Mouse (Mus musculus) cerebellum, adult 2 months (tissue): Measurements from ENCODE around the gene Omd.

ENCODE experiments used
- CTCF ChIP-seq: fragments of 200-500 bp; IDR thresholded peaks from 2 replicates; pipeline ENCODE4 v1.5.1; 2011; ENCODE audit warnings: low read depth, mild to moderate bottlenecking, control low read depth, low read length, moderate library complexity, borderline replicate concordance; ENCODE audit not compliant: insufficient read depth
- POLR2A ChIP-seq: fragments of 200-500 bp; IDR thresholded peaks from 2 replicates; pipeline ENCODE4 v1.6.1; 2011; ENCODE audit warnings: low read length, control low read depth, borderline replicate concordance; ENCODE audit not compliant: insufficient read depth

DNA sequence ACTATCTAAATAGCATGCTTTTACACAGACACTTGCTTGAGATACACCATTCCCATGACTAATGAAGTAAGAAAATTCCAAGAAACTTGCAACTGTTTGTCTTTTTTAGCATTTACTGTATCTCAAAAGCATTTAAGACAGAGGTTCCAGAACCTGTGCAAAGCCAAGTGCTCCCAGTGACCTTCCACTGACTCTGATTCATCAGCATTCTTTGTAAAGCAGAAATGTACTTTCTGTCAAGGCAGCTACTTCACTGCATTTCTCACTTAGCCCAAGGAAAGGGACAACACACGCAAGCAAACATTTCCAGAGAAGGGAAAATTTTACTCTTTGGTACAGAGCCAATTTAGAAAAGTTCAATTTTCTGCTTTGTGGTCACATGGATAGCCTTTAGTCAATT, 41.0 kb downstream of the Omd start:
- TF ChIP-seq CTCF (no peak), POLR2A (no peak)
